Mouse (Mus musculus): Measurements from ENCODE around the gene Desi2.
"Not testable (repeated sequence)": the region's sequence is repeated elsewhere in the genome, so short reads cannot be mapped to it uniquely, and the experiment has no call there.

Gene Desi2

DNA sequence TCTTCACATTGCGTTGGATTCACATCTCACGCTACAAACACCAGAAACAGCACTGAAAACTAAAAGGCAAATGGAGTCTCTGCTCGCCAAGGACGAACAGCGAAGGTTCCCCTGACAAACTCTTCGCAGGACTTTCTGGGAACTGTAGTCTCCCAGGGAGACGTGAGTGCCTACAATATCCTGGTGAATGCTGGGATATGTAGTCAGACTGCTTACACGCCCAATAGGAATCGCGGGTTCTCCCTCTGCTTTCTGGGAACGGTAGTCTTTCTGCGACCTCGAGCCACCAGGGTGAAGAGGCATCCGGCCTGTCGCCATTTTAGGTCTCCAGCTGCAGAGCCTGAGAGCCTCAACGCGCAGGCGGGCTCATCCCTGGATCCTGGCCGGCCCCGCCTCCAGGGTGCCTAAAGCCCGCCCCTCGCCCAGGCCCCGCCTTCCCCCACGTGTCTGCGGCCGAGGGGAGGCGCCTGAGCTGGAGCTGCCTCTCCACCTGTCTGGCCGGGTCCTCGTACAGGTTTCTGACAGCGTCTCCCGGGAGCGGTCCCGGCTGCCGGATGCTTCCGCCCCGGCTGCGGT, at the start of gene Desi2:
Gene Desi2 (plus strand): TSS at position 202 of the 576 bp plus-strand sequence.
- DNase-seq (ENCODE audit: low read depth, low spot score): peak; percentile 93

DNA sequence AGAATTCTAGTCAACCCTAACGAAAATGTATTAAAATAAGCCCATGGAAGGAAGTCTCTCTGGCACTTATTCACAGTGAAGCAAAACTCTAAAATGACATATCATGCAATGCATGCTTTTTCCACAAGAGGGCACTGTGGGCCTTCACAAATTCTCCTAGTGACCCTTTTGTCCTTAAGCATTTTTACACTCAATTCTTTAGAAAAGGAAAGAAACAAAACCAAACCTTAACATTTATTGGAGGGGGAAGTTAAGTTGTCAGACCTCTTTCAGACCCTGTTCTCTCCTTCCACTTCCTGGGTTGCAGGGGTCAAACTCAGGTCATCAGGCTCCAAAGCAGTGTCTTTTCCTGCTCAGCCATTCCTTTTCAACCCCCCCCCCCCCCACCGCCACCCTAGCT, 40.7 kb upstream of the Desi2 start:
- peak; percentile 3 for DNase-seq (ENCODE audit: low read depth, low spot score)

DNA sequence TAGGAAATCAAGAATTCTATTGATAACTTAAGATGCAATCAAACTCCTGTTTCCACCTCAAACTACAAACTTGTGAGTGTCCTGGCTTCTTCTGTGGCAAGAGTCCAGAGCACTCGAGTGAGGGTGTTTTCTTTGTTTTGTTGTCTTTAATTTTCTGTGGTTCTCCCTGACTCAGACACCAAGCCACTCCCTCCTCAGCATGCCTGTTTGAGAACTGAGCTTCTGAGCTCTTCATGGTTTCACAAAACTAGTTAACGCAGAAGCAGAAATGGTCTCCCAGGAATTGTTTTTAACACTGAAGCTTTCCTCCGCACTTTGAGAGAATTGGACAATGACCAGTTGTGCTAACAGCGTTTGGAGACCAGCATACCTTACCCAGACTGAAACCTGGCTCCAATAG, 40.3 kb upstream of the Desi2 start:
- not testable (repeated sequence) for DNase-seq (ENCODE audit: low read depth, low spot score)

DNA sequence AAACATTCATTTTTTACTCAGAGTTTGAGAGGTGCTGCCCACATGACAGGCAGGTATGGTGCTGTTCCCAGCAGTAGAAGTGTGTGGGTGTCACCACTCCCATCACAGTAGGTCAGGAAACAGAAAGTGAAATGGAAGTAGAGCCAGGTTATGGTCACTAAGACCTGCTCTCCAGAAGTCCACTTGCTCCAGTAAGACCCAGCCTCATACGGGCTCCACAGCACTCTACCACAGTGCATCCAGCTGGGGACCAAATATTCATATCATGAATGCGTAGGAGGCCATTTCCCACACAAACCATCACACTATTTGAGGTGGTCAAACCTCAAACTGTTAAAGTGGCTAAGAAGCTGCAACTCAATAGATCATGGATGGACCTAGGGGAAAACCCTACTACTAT, 5.0 kb upstream of the Desi2 start:
- DNase-seq (ENCODE audit: low read depth, low spot score): no peak

DNA sequence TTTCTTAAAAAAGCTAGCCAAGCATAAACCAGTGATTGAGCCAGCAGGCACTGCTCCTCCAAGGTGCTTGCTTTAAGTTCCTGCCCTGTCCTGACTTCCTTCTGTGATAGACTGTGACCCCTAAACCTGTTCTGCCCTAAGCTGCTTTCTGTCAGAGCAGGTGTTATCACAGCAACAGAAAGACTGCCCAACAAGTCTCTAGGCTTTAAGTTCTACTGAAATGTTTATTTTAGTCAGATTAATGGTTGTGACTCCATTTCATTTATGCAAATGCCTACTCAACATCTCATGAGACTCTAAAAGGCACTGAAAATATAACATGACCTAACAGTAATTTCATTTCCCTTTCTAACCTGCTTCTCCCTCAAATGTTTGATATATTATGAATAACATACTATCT, 1.6 kb upstream of the Desi2 start:
- no peak for DNase-seq (ENCODE audit: low read depth, low spot score)

DNA sequence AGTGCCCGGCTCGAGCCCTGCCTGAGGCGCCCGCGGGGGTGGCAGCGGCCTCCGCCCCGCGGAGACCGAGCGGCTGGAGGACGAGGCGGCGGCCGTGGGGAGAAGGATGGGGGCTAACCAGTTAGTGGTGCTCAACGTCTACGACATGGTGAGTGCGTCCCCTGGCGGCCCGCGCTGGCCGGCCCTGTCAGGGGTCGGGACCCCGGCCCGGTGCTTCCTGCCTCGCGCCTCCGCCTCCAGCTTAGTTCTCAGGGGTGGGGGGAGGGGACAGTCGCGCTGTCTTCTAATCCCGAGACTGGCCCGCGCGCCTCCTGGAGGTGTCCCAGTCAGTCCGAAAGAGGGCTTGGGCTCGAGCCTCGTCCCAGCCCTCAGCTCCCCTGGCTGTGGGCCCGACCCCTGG, 593 bp downstream of the Desi2 start:
- DNase-seq (ENCODE audit: low read depth, low spot score): not testable (repeated sequence)

DNA sequence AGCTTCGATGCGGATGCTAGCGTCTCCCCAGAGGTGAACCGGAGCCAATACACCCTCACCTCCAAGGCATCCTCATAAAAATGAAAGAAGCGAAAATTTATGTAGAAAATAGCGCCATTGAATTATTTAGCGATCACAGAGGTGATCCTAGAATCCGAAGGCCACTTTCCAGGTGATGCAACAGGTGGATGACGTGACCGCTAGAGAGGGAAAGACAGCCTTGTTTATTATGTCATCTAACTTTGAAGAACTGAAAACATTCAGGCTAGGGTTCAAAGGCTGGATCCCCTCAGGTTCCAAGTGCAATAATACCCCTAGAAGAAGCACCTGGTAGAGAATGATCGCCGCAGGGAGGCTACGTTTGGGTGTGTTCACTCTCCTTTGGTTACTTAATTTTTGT, 1.2 kb downstream of the Desi2 start:
- DNase-seq (ENCODE audit: low read depth, low spot score): no peak

DNA sequence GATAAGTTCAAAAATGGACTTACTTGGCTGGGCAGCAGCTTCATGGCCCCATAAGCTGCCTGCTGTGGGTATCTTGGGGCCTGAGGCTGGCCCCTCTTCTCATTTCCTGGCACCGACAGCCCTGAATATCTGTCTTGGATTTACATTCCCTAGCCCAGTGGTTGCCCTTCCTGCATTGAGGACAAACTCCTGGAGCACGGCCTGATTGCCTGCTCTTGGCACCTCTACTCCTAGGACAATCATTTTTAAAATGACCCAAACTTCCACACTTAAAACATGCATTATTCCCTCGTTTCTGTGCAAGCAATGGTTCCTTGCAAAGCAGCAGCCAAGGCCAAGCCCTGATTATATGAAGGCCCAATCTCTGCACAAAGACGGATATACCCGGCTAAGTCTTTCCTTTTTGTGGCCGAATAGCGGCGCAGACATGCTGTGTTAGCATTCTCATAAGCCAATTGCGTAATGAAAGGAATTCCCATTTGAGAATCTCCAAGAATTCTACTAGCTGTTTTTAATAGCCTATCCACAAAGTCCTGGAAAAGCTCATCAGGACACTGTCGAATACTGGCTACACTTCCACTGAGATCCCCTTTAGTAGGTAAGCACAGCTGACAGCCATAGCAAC, 18.6 kb downstream of the Desi2 start:
- DNase-seq (ENCODE audit: low read depth, low spot score): no peak

DNA sequence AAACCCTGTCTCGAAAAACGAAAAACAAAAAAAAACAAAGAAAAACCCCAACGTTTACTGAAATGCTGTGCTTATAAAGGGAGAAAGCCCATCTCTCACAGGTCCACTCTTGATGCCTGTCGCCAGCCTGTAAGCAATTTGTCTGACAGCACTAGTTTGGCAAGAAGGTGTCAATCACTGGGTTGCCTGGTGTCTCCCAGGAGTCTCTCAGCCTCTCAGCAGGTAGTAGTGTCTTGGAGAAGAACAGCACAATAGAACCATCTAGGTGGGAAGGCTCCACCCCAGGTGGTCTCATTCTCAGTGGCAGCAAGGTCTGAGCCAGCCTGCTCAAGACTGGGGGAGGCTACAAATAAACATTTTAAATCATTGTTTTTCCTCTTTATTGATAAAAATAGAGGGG, 20.6 kb downstream of the Desi2 start:
- not testable (repeated sequence) for DNase-seq (ENCODE audit: low read depth, low spot score)

DNA sequence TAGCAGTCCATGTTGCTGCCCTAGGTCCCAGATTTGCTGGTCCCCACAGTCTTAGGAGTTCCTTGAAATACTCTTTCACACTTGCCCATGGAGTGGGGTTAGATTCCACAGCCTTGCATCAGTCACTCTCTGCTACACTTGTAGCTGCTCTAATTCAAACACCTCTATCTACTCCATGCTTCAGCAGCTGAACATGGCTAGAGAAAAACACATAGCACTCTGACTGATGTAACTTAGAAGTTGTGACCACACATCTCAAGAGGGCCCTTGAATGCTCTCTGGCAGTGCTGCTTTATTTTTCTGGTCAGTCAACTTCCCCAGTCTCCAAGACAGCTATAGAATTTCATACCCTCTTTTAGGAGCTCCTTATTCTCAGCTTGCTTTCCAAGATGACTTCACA, 22.7 kb downstream of the Desi2 start:
- no peak for DNase-seq (ENCODE audit: low read depth, low spot score)

DNA sequence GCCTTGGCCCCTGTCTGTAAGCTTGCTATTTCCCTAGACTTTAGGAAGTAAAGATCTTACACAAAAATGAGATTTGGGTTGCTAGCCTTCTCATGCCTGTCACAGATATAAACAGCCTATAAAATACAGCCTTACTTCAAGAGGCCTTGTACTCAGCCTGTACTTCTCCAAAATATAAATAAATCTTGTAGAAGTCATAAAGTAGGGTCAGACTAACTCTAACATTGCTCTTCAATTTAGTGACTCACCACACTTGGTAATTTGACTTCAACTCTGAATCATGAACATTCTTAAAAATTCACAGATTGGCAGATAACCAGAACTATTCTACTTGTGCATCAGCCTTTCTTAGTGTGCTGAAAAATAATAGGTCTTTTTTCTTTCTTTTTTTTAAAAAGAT, 29.9 kb downstream of the Desi2 start:
- no peak for DNase-seq (ENCODE audit: low read depth, low spot score)

DNA sequence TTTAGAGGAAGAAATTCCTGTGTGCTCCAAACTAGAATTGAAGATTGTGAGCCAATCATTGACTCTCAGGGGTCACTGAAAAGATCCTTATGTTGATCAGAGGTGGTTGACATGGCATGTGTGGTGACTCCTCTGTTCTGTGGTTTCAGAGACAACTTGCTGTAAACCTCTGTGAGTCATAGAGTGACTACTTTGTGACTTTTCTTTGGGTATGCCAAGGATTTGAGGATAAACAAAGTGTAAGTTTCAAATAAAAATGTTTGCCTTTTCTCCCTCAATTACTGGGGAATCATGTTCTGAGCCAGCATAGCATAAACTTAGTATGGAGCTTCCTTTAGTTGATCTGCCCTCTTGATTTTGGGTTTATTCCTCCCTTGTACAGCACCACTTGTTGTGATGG, 31.1 kb downstream of the Desi2 start:
- no peak for DNase-seq (ENCODE audit: low read depth, low spot score)

DNA sequence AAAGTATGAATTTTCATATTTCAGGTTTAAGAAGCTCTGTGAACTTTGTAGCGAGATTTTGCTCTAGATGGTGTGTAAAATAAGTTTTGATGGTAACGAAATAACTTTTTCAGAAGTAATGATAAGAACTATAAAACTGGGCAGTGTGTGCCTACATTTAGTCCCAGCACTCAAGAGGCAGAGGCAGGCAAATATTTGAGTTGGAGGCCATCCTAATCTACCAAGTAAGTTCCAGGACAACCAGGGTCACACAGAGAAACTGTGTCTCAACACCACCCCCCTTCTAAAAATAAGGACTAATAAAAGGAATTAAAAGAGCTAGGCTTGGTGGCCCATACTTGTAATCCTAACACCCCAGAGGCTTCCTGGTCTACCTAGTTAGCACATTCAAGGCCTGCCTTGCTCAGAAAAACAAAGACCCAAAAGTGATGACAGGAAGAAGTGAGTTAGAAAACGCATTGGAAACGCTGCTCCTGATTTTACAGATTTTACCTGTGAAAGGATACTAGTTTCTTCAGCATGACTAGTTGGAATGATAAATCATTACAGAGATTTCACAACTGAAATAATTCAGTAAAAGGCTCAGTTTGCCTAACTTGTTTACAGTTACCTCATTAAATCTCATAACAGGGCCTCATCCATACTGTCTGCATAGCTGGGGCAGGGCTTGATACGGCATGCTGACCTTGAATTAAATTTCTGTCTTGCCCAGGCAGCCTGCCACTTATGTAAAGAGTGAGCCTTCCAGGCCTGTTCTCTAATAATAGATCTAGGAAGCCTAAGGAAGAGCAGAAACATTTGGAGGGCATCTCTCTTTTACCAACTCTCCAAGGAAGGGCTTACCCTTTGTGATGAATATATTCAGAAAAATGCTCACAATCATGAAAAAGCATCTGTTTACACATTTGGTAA, 32.2 kb downstream of the Desi2 start:
- DNase-seq (ENCODE audit: low read depth, low spot score): no peak

DNA sequence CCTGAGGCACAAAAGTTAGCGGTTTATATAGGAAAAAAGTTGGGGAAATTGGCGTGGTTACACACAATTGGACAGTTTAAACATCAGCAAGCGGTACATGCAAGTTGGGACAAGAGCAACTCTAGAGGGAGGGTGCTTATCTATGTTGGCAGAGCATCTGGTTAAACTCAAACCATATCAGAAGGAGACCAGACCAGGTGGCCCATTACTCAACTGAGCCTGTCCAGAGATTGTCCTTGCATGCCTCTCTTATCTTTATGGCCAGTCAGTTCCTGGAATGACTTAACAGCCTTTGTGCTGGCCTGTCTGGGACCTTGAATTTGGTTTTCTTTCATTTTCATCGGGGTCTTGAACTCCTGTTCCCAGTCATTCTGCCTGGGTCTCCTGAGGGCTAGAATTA, 41.7 kb downstream of the Desi2 start:
- not testable (repeated sequence) for DNase-seq (ENCODE audit: low read depth, low spot score)

DNA sequence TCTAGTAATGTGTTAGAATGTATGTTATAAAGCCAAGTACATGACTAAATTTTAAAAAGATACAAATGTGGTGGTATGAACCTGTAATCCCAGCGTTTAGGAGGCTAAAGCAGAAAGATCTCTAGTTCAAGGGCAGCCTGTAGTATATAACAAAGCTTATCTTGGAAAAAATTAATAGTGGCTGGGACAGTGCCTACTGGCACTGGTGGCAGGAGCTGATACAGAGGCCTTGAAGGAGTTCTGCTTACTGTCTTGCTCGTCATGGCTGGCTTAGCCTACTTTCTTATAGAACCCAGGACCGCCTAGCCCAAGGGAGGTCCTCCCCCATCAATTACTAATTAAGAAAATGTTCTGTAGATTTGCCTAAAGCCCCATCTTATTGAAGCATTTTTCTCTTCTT, 46.9 kb downstream of the Desi2 start:
- no peak for DNase-seq (ENCODE audit: low read depth, low spot score)

DNA sequence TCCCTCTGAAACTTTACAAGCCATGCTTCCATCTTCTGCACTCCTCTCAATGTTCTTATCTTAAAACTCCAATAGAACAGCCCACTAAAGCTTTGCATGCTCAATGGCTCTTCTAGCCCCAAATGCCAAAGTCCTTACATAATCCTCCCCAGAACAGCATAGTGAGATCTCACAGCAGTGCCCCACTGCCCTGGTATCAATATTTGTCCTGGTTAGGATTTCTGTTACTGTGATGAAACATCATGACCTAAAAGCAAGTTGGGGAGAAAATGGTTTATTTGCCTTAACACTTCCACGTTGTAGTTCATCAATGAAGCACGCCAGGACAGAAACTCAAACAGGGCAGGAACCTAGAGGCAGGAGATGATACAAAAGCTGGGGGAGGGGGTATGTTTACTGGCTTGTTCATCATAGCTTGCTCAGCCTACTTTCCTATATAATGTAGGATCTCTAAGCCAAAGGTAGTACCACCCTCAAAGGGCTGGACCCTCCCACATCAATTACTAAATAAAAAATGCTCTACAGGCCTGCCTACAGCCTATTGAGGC, 48.8 kb downstream of the Desi2 start:
- DNase-seq (ENCODE audit: low read depth, low spot score): no peak

DNA sequence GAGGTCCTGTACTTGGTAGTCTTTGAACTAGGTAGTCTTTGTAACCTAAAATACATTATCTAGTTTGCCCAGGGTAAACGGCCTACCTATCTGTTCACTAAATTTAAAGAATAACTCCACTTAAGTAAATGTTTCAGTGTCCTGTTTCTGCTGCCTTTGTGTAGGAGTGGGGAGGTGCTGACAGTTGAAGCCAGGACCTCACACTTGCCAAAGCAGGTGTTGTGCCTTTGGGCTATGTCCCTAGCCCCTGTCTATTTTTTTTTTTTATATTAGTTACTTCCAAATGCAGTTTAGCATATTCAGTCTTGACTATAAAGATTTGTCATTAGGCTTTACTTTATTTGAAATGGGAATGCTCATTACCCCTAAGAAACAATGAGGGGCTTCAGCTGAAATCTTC, 51.5 kb downstream of the Desi2 start:
- no peak for DNase-seq (ENCODE audit: low read depth, low spot score)

DNA sequence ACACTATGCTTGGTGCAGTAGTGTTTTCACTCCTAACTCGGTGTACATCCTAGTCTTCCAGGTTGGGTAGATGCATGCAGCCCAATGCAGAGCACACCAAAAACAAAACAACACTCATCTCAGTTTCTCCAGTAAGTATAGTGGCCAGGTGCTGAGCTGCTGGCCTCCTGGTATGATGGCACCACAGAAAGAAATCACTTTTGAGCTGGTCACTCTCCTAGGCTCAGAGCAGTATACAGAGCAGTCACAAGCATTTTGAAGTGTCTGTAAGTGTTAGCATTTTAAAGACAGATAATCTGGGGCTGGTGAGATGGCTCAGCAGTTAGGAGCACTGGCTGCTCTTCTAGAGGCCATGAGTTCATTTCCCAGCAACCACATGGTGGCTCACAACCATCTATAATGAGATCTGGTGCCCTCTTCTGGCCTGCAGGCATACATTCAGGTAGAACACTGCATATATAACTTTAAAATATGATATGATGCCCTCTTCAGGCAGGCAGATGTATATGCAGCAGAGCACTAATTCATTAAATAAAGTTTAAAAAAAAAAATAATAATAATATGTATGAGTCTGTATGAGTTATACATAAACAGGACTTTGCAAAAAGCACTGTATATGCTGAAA, 54.8 kb downstream of the Desi2 start:
- DNase-seq (ENCODE audit: low read depth, low spot score): no peak

DNA sequence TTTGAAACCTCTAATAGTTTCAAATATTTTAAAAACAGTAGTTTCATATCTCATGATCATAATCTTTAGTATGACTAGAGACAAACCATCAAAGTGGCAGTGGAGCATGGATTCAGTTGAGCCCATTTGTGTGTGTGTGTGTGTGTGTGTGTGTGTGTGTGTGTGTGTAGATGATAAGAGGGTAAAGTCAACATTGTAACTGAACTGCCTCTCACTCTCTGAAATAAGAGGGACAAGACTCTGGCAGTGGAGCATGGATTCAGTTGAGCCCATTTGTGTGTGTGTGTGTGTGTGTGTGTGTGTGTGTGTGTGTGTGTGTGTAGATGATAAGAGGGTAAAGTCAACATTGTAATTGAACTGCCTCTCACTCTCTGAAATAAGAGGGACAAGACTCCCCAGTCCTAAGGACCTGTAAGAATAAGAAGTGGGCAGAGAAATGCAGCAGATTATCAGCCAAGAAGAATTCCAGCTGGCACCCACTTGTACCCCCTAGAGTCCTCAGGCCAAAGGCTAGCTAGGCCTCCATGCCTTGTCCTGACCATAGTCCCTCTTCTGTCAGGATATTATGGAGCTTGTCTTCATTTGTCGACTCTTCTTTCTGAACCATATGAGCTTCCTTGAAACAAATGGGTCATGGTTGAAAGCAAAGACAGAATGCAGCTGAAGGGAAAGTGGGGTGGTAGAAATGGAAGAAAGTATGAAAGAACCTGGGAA, 61.0 kb downstream of the Desi2 start:
- no peak for DNase-seq (ENCODE audit: low read depth, low spot score)

DNA sequence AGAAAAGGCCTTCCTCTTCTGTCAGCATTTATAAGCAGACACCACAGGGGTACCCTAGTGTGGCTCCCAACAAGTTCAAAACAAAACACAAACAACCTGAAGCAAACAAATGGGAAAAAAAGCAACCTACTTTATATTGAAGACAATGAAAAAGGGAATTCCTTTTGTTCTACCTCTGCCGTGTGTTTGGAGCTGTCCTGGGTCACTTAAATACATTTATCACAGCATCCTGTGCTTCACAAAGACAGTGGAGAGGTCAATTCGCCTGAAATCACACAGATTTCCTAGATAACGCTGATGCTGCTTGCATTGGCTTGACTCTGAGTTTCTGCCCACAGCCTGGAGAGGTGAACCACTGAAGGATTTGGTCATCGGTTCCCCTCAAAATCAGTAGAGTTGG, 67.4 kb downstream of the Desi2 start:
- DNase-seq (ENCODE audit: low read depth, low spot score): no peak

DNA sequence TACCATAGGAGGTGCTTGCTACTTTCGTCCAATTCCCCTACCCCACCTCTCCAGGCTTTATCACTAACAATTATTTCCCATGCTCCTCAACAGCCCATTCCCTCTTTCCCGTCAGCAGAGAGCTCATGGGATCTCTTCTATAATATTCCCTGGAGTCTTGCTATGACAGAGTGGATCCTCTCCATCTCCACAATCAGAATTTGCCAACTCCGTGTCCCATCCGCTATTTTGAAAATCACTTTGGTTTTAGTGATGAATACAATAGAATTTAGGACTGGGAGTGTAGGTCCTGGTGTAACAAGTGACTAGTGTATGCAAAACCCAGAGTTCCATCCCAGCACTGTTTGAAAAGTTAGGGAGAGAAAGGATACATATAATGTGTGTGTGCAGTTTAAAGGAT, 69.1 kb downstream of the Desi2 start:
- no peak for DNase-seq (ENCODE audit: low read depth, low spot score)
